Mouse (Mus musculus) adrenal gland, adult 18-20 months (tissue): Measurements from ENCODE around the gene Esrrg. TPM values are rescaled to one million over a fixed set of nuclear protein-coding genes. Genes with fewer than 3 reads are reported as not detected.

Experiments used
- DNase-seq, 2 experiments: peaks; one replicate each; pipeline ENCODE4 v3.0.0; 2021 to 2022; ENCODE audit warnings: low spot score in 2 of 2
- total RNA-seq, 2 experiments: library from RNA; stranded (reverse); gene quantifications; 1 replicate in 1 of 2; 2 replicates in 1 of 2; pipeline ENCODE4 v1.2.3; 2021

Esrrg gene
- total RNA-seq, 2 experiments from 2014 or later: 13.2 to 13.4 TPM

GRCm38 (mm10) chr1:187899541-187899940 is 290.9 kb downstream of the Esrrg start:
- no peak for DNase-seq

DNA sequence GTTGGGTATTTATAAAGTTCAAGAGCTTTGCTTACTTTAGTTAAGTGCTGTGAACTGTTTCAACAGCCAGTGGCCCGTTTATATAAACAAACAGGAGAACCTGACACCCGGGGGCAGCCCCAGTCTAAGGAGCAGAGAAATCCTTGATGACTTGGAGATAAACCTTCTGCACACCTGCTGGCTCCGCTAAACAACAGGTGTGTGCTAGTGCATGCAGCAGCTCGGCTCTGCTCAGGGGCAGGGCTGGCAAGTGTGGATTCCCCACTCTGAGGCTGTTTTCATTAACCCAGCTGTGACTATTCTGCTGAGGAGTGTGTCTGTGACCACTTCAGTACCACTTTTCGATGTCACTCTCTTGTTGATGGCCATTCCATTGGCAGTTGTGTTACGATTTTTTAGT is 292.2 kb downstream of the Esrrg start:
- no peak for DNase-seq

DNA sequence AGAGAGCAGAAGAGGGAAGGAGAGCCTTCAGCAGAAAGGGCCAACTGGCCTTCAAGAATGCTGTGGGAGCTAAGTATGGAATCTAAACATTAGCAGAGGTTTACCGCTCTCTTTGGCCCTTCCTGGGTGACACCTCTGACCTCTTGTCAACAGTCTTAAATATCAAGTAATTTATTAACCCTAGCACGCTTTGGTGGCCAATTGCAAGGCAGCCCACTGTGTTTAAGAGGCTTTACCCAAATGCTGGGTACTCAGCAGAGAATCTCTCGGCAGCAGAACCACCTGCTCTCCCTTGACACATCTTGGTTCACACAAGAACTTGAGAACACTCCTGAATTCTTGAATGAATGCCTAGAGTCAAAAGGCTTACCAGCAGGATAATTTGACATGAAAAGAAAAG is 293.6 kb downstream of the Esrrg start:
- DNase-seq: no peak

- no peak for DNase-seq
These were observed 296.1 kb downstream of the Esrrg start for GRCm38 (mm10) chr1:187904731-187905130.

- no peak for DNase-seq
These were observed 298.8 kb downstream of the Esrrg start for GRCm38 (mm10) chr1:187907407-187907806.

GRCm38 (mm10) chr1:187907871-187908270 is 299.3 kb downstream of the Esrrg start:
- DNase-seq: no peak

DNA sequence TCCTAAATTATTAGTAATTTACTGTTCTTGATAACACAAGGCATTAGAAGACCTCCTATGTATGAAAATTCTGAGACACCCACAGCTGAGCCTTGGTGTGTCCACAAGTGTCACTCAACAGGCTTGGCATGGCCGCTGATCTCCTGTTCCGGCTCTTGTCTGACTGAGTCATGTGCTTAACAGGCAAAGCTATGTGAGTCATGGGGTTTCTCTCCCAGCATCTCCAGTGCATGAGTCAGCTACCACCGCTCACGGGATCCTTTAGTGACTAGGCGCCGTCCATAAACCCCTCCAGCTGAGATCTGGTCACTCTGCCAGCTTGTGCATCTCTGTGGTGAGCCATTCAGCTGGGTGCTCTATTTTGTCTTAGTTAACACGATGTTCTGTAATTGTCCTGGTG is 302.1 kb downstream of the Esrrg start:
- DNase-seq: peak; percentile 25 to 29

- DNase-seq: no peak
These were observed 302.6 kb downstream of the Esrrg start for GRCm38 (mm10) chr1:187911201-187911600.

DNA sequence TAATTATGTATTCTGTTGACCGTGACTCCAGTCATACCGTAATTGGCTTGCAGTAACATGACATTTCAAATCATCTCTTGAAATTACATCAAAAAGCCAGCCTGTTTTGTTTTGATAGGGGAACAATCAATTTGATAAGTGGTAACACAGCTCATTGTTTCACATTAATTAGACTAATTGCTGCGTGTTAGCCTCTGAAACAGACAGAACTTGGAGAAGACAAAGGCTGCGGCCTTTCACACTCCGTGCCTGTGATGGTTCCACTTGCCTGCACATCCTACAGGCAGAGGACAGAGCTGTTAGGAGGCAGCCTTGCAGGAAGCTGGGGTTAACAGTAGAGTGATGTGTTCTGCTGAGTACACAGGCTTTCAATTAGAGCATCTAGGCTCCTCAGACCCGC is 309.7 kb downstream of the Esrrg start:
- no peak for DNase-seq

GRCm38 (mm10) chr1:187918939-187919338 is 310.3 kb downstream of the Esrrg start:
- no peak for DNase-seq

DNA sequence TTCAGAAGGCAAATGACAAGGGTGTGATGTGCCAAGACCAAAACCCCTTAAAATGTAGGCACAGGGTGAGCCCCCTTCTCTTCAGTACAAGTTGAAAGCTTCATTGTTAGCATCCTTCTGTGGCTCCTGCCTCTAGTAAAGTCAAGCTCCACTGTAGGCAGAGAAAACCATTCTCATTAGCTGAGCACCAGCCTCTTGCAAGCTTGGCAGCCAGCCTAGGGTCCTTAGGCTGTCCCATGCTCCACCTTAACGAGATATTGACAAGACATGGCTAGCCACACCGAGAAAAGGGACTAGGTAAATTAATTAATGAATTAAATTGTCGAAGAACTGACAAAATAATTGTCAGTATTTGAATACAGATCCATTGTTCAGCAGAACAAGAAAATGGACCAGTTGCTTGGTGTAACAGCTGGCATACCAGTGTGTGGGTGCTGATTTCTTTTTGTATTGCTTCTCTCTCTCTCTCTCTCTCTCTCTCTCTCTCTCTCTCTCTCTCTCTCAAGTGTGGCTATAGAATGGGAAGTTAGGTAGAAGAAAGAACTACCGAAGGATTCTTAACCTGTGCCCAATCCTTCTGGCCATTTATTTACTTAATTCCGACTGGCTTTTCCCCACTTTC is 311.7 kb downstream of the Esrrg start:
- DNase-seq: no peak

DNA sequence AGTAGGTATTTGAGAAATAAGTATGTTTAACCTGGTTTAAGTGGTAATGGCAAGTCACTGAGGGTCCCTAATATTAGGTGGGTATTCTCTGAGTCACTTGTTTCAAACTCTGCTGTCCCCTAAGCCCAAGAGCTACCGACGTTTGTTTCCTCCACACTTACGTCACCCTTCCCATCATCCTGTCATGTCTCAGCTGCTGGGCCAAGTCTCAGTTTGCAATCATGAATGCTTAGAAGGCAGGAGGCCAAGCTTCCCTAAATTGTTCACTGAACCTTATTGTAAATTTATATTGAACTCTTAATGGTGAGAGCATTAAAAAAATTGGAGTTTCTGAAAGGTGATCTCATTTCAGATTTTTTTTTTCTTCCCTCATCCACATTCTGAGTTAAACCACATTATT is 322.6 kb downstream of the Esrrg start:
- DNase-seq: no peak

- no peak for DNase-seq
These were observed 330.1 kb downstream of the Esrrg start for GRCm38 (mm10) chr1:187938652-187939051.

DNA sequence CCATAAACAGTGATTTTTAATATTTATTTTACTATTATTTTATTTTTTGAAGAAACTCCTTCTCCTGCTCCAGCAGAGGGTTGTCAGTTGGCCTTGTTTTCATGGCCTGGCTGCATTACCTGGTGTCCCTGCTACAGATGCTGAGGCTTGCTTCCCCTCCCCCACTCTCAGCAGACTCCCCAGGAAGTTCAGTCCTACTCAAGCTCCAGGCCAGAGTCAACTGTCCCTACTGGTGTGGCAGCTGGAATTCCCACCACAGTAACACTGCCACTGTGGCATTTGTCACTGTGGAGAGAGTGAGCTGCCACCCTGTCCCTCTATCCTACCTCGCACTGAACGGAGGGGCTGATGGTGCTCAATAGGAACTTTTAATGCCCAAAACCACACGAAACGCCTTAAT is 330.5 kb downstream of the Esrrg start:
- DNase-seq: no peak

DNA sequence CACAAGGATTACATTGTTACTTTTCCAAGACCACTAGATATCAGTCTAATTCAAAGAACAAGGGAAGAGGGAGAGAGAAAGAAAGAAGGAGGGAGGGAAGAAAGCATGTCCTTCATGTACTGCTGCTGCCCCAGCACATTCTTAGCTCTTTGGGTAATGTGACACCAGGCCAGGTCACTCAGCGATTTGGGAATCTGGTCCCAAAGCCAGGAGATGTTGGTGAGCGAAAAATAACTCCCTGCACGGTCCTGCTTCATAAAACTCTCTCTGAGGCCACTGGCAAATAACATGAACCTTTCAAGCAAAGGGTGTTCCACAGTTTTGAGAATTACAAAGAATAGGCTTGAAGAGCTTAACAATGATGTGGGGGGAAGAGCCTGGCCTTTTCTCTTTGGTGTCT is 342.9 kb downstream of the Esrrg start:
- no peak for DNase-seq

DNA sequence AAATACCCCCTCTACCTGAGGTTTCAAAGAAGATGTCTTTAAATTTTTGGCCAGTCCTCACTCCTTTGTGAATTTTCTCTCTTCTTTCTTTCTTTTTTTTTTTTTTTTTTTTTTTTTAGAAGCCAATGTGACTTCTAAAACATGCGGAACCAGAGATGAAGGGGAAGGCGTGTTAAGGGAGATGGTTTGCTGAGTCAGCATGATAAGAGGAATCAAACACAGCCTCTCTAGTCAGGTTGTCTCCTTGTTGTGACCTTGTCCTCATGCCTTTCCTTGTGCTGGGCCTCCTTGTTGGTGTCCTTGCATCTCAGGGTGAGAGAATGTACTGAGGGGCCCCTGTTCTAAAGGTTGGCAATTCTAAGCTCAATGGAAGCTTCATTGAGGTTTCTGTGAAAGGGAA is 348.1 kb downstream of the Esrrg start:
- DNase-seq: no peak

DNA sequence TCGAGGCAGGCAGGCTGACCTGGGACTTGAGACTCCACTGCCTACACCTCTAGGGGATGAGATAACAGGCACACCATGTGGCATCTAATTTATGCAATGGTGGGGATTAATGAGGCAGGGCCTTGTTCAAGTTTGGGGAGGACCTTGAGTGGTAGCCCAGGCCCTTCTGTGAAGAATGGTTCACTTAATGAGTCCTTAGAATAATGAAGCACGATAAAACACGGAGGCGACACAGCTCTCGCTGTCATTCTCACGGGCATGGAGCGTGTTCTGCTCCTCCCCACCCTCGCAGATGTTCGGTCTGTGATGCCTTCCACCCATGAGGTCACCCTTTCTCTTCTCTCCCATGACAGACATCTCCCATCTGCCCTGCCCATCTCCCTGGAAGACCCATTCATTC is 350.6 kb downstream of the Esrrg start:
- no peak for DNase-seq

GRCm38 (mm10) chr1:187961452-187961851 is 352.9 kb downstream of the Esrrg start:
- no peak for DNase-seq

GRCm38 (mm10) chr1:187964829-187965760 is 356.5 kb downstream of the Esrrg start:
- DNase-seq: no peak

DNA sequence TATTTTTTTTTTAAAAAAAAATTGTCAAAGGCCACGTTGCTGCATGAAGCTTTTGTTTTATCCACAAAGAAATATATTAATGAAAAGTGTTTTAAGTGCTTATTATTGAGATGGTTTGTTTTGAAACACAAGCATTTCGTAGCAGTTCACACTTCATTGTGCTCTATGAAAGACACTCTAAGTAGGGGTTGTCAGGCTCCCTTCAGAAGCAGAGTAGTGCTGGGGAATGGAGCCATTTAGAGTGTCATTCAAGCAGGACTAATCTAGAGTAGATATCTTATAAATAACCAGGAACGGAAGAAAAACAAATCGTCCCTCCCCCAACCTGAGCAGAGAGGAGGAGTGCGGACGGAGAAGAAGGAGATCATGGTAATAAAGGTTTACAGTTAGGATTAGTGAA is 357.3 kb downstream of the Esrrg start:
- DNase-seq: no peak

- DNase-seq: no peak
These were observed 359.8 kb downstream of the Esrrg start for GRCm38 (mm10) chr1:187968379-187968778.

DNA sequence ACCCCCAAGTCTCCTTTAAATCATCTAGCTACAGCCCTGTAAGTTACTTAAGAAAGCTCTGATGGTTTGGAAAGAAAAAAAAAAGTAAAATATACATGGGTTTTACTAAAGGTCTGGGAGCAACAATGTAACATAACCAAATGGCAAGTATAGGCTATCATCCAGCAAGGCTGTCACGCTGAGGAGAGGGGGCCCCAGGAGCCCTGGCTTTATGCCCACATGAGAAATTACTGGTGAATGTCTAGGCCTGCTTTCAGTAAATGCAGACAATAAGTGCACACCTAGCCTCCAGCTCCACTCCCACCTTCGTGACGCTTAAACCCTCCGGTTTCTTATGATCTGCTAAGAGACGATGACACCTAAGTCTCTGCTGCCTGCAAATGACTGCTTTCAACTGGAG is 360.9 kb downstream of the Esrrg start:
- DNase-seq: no peak

GRCm38 (mm10) chr1:187974396-187974795 is 365.8 kb downstream of the Esrrg start:
- peak; percentile 28 to 51 for DNase-seq
